Mouse (Mus musculus): Measurements from ENCODE around the gene Cdk4.
"Not testable (repeated sequence)": the region's sequence is repeated elsewhere in the genome, so short reads cannot be mapped to it uniquely, and the experiment has no call there.

The Cdk4 gene

DNA sequence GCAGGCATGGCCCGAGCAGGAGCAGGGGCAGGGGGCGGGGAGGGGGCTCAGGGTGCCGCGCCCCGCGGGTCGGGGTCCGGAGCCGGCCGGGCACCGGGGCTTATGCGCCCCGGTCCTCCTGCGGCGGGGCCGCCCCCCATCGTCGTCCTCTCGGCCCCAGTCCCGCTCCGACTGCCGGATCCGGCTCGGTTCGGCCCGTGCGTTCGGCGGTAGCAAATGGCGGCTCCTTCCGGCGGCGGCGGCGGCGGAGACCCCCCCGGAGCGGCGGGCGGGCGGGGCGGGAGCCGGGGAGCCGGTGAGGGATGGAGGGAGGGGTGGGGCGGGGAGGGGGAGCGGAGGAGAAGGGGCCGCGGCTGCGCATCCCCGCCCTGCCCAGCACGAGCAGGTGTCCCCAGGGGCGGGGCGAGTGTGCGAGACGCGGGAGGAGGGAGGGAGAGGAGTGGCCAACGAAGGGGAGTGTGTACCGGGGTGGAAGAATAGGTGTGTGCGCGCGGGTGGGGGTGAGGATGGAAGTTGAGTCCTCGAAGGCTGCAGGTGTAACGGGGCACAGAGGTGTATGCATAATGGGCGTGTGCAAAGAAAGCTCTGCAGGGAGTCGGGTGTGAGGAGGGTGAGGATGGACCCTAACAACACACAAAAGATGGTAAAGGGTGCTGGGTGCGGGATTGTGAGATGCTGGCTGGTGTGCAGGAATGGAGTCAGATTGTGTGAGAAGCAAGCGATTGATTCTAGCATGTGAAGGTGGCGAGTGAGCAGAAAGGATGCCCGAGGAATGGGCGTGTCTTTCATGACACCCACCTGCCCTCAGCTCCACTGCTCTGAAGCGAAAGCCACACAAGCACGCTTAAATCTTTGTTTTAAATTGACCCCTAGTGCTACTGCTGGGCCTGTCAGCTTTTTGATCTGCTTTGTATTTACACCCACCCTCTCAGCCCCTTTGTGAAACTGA lies 3.1 kb upstream of the Cdk4 start, which contains the start of gene March9:
March9 (minus strand) TSS at position 217 of the 949 bp plus-strand sequence.
- peaks cover 13% of the 10 kb centered on the region for H3K27me3 ChIP-seq (ENCODE audit: insufficient read depth, low read length)
- no peak for TF ChIP-seq NANOG (IDR thresholded peaks at IDR 0.05; ENCODE audit: borderline replicate concordance, low read length)
- no peak for TF ChIP-seq POU5F1 (IDR thresholded peaks at IDR 0.05; ENCODE audit: borderline replicate concordance, low read length)
- TF ChIP-seq CTCF (conservative IDR thresholded peaks at IDR 0.05; ENCODE audit: low read length) = no peak
- peaks cover 39% of the 10 kb centered on the region for H3K36me3 ChIP-seq (ENCODE audit: insufficient read depth, low read length)
- H3K9me3 ChIP-seq (ENCODE audit: low read length) = no peaks in the 10 kb centered on the region
- peak within 1 kb of the TSS; percentile 85 for H3K4me3 ChIP-seq (replicated peaks; ENCODE audit: low read length)
- H3K4me1 ChIP-seq (replicated peaks; ENCODE audit: low read depth, low read length) = peaks cover 73% of the 10 kb centered on the region

- Histone ChIP-seq H3K4me1 (replicated peaks; ENCODE audit: low read depth, low read length) (peaks cover 74% of the 10 kb centered on the region), H3K27me3 (ENCODE audit: insufficient read depth, low read length) (peaks cover 13% of the 10 kb centered on the region), H3K4me3 (replicated peaks; ENCODE audit: low read length) (peak overlapping the region; percentile 85), H3K9me3 (ENCODE audit: low read length) (no peaks in the 10 kb centered on the region), H3K36me3 (ENCODE audit: insufficient read depth, low read length) (peaks cover 39% of the 10 kb centered on the region)
- no peak for TF ChIP-seq POU5F1 (IDR thresholded peaks at IDR 0.05; ENCODE audit: borderline replicate concordance, low read length)
- no peak for TF ChIP-seq NANOG (IDR thresholded peaks at IDR 0.05; ENCODE audit: borderline replicate concordance, low read length)
- no peak for TF ChIP-seq CTCF (conservative IDR thresholded peaks at IDR 0.05; ENCODE audit: low read length)
Measured at GRCm38 (mm10) chr10:127061085-127061484, 2.2 kb upstream of the Cdk4 start.

DNA sequence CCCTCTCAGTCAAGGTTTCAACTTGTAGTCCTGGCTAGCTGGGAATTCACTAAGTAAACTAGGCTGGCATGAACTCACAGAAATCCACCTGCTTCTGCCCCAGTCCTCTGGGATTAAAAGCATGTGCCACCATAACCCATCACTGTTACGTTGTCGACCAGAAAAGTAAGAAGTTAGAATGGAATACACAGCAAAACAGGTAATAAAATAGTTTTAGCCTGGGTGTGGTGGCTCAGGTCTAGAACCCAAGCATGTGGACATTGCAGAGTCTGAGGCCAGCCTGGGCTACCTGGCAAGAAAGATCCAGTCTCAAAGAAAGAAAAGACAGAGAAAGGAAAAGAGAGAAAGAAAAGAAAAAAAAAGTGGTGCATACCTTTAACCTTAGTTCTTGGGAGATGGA lies 1.8 kb upstream of the Cdk4 start:
- Histone ChIP-seq H3K27me3 (ENCODE audit: insufficient read depth, low read length) (peaks cover 13% of the 10 kb centered on the region), H3K4me3 (replicated peaks; ENCODE audit: low read length) (no peak overlapping the region), H3K36me3 (ENCODE audit: insufficient read depth, low read length) (peaks cover 39% of the 10 kb centered on the region), H3K9me3 (ENCODE audit: low read length) (no peaks in the 10 kb centered on the region), H3K4me1 (replicated peaks; ENCODE audit: low read depth, low read length) (peaks cover 74% of the 10 kb centered on the region)
- TF ChIP-seq CTCF (conservative IDR thresholded peaks at IDR 0.05; ENCODE audit: low read length) (no peak), POU5F1 (IDR thresholded peaks at IDR 0.05; ENCODE audit: borderline replicate concordance, low read length) (no peak), NANOG (IDR thresholded peaks at IDR 0.05; ENCODE audit: borderline replicate concordance, low read length) (no peak)

GRCm38 (mm10) chr10:127062101-127062500 lies 1.2 kb upstream of the Cdk4 start:
- H3K4me3 ChIP-seq (replicated peaks; ENCODE audit: low read length); H3K9me3 ChIP-seq (ENCODE audit: low read length): not testable (repeated sequence)
- Histone ChIP-seq H3K4me1 (replicated peaks; ENCODE audit: low read depth, low read length) (peaks cover 74% of the 10 kb centered on the region), H3K27me3 (ENCODE audit: insufficient read depth, low read length) (peaks cover 13% of the 10 kb centered on the region), H3K36me3 (ENCODE audit: insufficient read depth, low read length) (peaks cover 41% of the 10 kb centered on the region)

- H3K4me1 ChIP-seq (replicated peaks; ENCODE audit: low read depth, low read length) = peaks cover 74% of the 10 kb centered on the region
- peaks cover 9% of the 10 kb centered on the region for H3K27me3 ChIP-seq (ENCODE audit: insufficient read depth, low read length)
- H3K4me3 ChIP-seq (replicated peaks; ENCODE audit: low read length) = 0 out of 2 replicates have a peak overlapping the region, but pooled peaks have one; percentile 27
- no peaks in the 10 kb centered on the region for H3K9me3 ChIP-seq (ENCODE audit: low read length)
- peaks cover 41% of the 10 kb centered on the region for H3K36me3 ChIP-seq (ENCODE audit: insufficient read depth, low read length)
- TF ChIP-seq NANOG (IDR thresholded peaks at IDR 0.05; ENCODE audit: borderline replicate concordance, low read length) (no peak), POU5F1 (IDR thresholded peaks at IDR 0.05; ENCODE audit: borderline replicate concordance, low read length) (no peak), CTCF (conservative IDR thresholded peaks at IDR 0.05; ENCODE audit: low read length) (no peak)
Measured at GRCm38 (mm10) chr10:127062503-127062902, 831 bp upstream of the Cdk4 start.

- TF ChIP-seq CTCF (conservative IDR thresholded peaks at IDR 0.05; ENCODE audit: low read length) (no peak), POU5F1 (IDR thresholded peaks at IDR 0.05; ENCODE audit: borderline replicate concordance, low read length) (no peak), NANOG (IDR thresholded peaks at IDR 0.05; ENCODE audit: borderline replicate concordance, low read length) (no peak)
- Histone ChIP-seq H3K4me3 (replicated peaks; ENCODE audit: low read length) (peak overlapping the region; percentile 98), H3K4me1 (replicated peaks; ENCODE audit: low read depth, low read length) (peaks cover 75% of the 10 kb centered on the region), H3K27me3 (ENCODE audit: insufficient read depth, low read length) (no peaks in the 10 kb centered on the region), H3K36me3 (ENCODE audit: insufficient read depth, low read length) (peaks cover 52% of the 10 kb centered on the region), H3K9me3 (ENCODE audit: low read length) (no peaks in the 10 kb centered on the region)
Measured at GRCm38 (mm10) chr10:127063913-127064870, 858 bp downstream of the Cdk4 start.

GRCm38 (mm10) chr10:127065981-127066380 lies 2.6 kb downstream of the Cdk4 start:
- peaks cover 53% of the 10 kb centered on the region for H3K36me3 ChIP-seq (ENCODE audit: insufficient read depth, low read length)
- H3K27me3 ChIP-seq (ENCODE audit: insufficient read depth, low read length) = no peaks in the 10 kb centered on the region
- TF ChIP-seq POU5F1 (IDR thresholded peaks at IDR 0.05; ENCODE audit: borderline replicate concordance, low read length) (no peak), CTCF (conservative IDR thresholded peaks at IDR 0.05; ENCODE audit: low read length) (no peak), NANOG (IDR thresholded peaks at IDR 0.05; ENCODE audit: borderline replicate concordance, low read length) (no peak)
- H3K4me3 ChIP-seq (replicated peaks; ENCODE audit: low read length) = peak overlapping the region; percentile 98
- peaks cover 80% of the 10 kb centered on the region for H3K4me1 ChIP-seq (replicated peaks; ENCODE audit: low read depth, low read length)
- H3K9me3 ChIP-seq (ENCODE audit: low read length) = no peaks in the 10 kb centered on the region

- Histone ChIP-seq H3K4me1 (replicated peaks; ENCODE audit: low read depth, low read length) (peaks cover 80% of the 10 kb centered on the region), H3K4me3 (replicated peaks; ENCODE audit: low read length) (0 out of 2 replicates have a peak overlapping the region, but pooled peaks have one; percentile 26), H3K36me3 (ENCODE audit: insufficient read depth, low read length) (peaks cover 53% of the 10 kb centered on the region), H3K27me3 (ENCODE audit: insufficient read depth, low read length) (no peaks in the 10 kb centered on the region), H3K9me3 (ENCODE audit: low read length) (no peaks in the 10 kb centered on the region)
- TF ChIP-seq POU5F1 (IDR thresholded peaks at IDR 0.05; ENCODE audit: borderline replicate concordance, low read length) (no peak), CTCF (conservative IDR thresholded peaks at IDR 0.05; ENCODE audit: low read length) (no peak), NANOG (IDR thresholded peaks at IDR 0.05; ENCODE audit: borderline replicate concordance, low read length) (no peak)
Measured at GRCm38 (mm10) chr10:127066519-127067018, 3.2 kb downstream of the Cdk4 start.

All from E14TG2a.4 (cell line).